Mouse (Mus musculus): ENCODE data around the gene Kazn.

The Kazn gene

GRCm38 (mm10) chr4:142054580-142054979 lies 184.6 kb downstream of the Kazn start:
- no peak for DNase-seq (ENCODE audit: low read depth, low spot score)

GRCm38 (mm10) chr4:142053661-142054448 lies 185.3 kb downstream of the Kazn start:
- no peak for DNase-seq (ENCODE audit: low read depth, low spot score)

GRCm38 (mm10) chr4:142053261-142053660 lies 185.9 kb downstream of the Kazn start:
- DNase-seq (ENCODE audit: low read depth, low spot score), result no peak

- no peak for DNase-seq (ENCODE audit: low read depth, low spot score)
Observed at GRCm38 (mm10) chr4:142052391-142053132, 186.6 kb downstream of the Kazn start.

Measured in WW6 (cell line).